Mouse (Mus musculus) thymus, adult 2 months (tissue): ENCODE data around the gene Gm572.

Experiments used
- CTCF ChIP-seq: fragments of 200-500 bp; IDR thresholded peaks from 2 replicates; pipeline ENCODE4 v1.5.1; 2012; ENCODE audit warnings: mild to moderate bottlenecking, control low read depth, low read length, moderate library complexity, borderline replicate concordance; ENCODE audit not compliant: control insufficient read depth, poor library complexity, insufficient read depth; ENCODE audit errors: extremely low read depth
- POLR2A ChIP-seq: fragments of 200-500 bp; IDR thresholded peaks from 2 replicates; pipeline ENCODE4 v1.6.1; 2012; ENCODE audit warnings: mild to moderate bottlenecking, low read length, control low read depth, moderate library complexity; ENCODE audit not compliant: control insufficient read depth, poor library complexity, insufficient read depth; ENCODE audit errors: extremely low read depth

GRCm38 (mm10) chr4:148710446-148710845, 67.3 kb downstream of the Gm572 start:
- TF ChIP-seq CTCF (no peak), POLR2A (no peak)
